Mouse (Mus musculus): ENCODE data around the gene Fkrp.
A peak's percentile ranks its signal among the peaks of the same experiment; 100 is the strongest.

Gene Fkrp

DNA sequence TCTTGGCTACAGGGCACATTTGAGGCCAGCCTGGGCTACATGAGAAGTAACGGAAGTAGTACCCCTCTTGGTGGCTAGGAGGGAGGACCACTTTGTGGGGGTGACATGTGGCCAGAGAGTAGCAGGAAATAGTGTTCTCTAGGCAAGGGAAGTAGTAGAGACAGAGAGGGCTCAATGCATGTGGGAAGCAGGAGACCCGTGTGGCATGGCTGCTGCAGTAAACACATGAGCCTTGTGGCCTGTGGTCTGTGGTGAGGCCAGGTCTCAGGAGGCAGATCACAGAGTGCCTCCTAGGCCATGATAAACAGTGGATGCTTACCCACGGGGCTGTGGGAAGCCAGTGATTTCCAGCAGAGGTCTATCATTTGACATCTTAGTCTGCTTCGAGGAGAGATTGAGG is 10.7 kb upstream of the Fkrp start:
- DNase-seq, result no peak

GRCm38 (mm10) chr7:16826571-16826970 is 10.0 kb upstream of the Fkrp start:
- DNase-seq, result no peak

DNA sequence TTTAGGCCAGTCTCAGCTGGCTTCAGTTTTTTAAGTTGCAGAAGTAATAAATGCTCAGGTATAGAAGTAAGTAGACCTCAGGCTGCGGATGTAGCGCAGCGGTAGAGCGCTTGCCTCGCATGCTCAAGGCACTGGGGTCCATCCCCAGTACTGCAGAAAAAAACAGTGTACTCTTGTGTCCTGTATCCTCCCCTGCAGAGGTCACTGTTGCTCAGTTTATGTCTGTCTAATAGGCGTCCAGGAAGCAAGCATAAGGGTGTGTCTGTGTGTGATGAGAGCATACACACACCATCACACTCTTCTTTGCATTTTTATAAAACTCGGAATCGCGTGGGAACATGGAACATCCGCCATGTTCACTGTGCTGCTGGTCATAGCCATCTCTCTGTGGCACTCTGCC is 9.3 kb upstream of the Fkrp start:
- DNase-seq, result peak in 1 of 2 experiments; percentile 43

- no peak for DNase-seq
Measured at GRCm38 (mm10) chr7:16823734-16824133, 7.2 kb upstream of the Fkrp start.

GRCm38 (mm10) chr7:16821669-16822101 is 5.2 kb upstream of the Fkrp start:
- peak in 1 of 2 experiments; percentile 45 for DNase-seq

DNA sequence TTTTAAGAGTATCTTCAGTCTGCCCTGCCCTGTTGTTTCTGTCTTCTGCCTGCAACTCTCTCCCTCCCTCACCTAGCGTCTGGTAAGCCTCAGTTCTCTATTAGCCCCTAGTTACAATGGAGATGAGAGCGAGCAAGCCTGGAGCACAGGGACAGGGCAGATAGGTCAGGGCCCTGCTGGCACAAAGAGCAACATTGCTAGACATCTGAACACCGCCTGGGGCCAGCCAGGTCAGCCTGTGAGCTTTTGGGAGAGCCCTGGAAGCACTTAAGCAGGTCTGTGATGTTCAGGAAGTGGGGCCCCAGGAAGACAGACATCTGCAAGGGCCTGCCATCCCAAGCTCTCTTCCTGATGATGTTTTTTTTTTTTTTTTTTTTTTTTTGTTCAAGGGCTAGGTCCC is 4.6 kb upstream of the Fkrp start:
- DNase-seq, result no peak

GRCm38 (mm10) chr7:16820271-16820763 is 3.8 kb upstream of the Fkrp start:
- DNase-seq, result no peak

DNA sequence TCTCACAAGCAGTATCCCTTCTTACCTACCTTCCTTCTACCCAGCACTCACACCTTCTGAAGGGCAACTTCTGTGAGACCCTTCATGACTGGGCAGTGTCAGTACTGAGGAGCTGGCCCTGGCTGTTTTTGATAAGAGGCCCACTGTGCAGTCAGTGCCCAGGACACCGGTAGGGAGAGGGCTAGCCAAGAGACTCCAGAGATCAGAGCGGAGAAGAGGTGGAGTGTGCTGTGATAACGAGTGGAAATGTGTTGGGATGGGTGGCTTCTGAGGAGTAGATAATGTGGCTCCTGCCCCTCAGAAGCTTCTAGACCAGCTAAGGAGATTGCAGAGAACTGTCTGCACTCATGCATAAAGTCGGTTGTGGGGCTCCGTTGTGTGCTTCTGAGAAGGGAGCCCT is 3.3 kb upstream of the Fkrp start:
- DNase-seq, result no peak

- DNase-seq, result no peak
Measured at GRCm38 (mm10) chr7:16817693-16818092, 1.2 kb upstream of the Fkrp start.

DNA sequence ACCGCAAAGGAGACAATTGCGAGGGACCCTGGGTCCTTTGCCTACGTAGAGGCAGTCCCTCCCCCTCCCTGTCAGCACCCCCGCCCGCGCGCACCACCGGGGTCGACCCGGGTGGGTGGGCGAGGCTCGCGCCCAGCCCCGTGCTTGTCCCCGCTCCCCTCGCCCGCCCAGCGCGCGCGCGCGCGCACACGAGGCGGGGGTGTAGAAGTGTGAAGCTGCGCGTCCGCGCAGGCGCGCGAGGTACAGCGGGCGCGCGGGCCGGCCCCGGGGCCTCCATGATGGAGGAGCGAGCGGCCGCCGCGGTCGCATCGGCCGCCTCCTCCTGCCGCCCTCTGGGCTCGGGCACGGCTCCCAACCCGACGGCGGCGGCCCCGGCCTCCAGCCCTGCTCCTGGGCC is 456 bp downstream of the Fkrp start:
- peak; percentile 89 to 93 for DNase-seq

GRCm38 (mm10) chr7:16815351-16815941 is 1.1 kb downstream of the Fkrp start, which contains the start of gene Strn4:
TSS of gene Strn4 (plus strand) at chr7:16815889.
- DNase-seq, result peak; percentile 67 to 70

DNA sequence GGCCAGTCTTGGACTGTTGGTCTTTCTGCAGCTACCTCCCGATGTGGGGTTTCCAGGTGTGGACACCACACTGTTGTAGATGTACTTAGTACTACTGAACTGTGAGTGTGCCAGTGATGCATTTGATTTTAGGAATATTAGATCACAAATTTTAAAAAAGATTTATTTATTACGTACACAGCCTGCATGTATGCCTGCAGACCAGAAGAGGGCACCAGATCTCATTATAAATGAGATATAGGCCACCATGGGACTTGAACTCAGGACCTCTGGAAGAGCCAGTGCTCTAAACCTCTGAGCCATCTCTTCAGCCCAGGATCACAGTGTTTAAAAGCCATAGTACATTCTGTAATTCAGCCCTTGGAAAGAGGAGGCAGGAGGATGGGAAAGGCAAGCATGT is 4.0 kb downstream of the Fkrp start:
- no peak for DNase-seq

DNA sequence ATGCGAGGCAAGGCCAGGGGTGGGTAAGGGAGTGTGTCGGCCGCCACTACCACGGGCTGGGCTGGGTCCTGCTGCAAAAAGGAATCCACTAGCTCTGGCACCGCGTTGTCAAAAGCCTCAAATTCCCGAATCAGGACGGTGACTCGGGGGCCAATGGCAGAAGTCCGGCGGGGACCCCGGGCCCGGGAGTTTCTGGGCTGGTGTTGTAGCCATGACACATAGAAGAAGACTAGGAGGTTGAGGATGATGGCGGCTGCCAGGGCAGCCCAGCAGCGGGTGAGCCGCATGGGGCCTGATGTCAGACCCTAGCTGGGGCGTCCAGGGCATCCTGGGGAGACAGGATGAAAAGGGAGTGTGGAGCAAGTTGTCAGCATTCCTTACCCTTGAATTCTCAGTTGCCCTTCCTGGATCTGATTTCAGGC is 4.9 kb downstream of the Fkrp start:
- no peak for DNase-seq

DNA sequence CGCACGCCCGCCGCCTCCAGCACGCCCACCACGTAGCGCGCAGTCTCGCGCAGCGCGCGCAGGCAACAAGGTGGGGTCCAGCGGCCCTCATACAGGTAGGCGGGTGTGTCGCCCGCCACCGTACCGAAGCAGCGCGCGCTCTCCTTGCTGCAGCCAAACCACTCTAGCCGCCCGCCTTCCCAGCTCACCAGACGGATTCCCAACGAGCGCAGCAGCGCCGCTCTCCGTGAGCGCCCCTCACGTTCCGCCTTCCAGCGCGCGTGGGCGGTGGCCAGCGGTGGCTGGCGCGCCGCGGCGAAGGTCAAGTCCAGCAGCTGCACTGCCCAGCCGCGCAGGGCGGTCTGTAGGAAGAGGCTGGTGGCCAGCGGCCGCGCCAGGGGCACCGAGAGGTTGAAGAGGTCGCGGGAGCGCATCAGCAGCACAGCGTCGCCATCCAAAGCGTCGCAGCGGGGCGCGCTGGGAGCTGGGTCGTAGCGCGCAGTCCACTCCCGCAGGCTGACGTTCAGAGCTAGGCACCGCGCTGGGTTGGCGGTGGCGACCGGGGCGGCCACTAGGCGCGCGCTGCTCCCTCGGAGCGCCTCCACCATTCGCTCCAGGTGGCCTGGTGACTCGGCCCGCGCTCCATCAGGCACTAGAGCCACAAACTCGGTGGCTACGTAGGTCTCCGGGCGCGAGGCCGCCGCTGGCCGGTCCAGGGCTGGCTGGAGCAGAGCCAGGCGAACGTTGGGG is 5.4 kb downstream of the Fkrp start:
- peak; percentile 71 to 75 for DNase-seq

- DNase-seq, result no peak
Measured at GRCm38 (mm10) chr7:16810399-16810919, 6.1 kb downstream of the Fkrp start.

DNA sequence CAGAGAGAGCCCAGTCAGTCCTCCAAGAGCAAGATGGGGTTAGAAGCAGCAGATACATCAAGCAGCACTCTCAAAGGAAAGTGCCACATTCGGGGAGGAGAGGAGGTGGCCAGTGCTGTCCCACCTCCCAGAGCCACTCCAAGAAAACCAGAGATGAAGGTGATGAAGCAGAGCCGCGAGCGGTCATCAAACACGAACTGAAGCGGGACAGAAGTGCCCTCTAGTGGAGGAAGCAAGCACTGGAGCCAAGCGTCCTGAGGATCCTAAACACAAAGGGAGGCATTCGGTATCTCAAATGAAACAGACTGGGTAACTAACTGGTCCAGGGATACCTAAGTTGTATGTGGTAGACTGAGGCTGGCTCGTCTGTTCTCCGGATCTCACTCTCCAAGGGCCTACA is 6.8 kb downstream of the Fkrp start:
- peak; percentile 82 to 85 for DNase-seq

DNA sequence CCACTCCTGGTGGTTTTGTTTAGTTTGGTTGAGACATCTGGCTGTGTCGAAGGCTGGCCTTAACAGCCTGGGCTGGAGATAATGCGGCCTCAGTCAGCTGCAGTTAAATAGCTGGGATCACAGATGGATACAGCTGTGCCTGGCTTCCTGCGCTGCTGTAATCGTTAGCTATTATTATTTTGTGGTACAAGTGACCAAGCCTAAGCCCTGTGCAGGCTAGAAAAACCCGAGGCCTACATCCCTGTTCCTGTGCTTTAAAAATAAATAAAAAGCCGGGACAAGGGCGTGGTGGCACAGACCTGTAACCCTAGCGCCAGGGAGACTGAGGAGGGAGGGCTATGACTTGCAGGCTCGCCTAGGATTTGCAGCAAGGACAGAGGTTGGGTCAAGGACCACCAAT is 7.9 kb downstream of the Fkrp start:
- no peak for DNase-seq

- peak; percentile 37 to 42 for DNase-seq
Measured at GRCm38 (mm10) chr7:16807936-16808335, 8.6 kb downstream of the Fkrp start.

GRCm38 (mm10) chr7:16804409-16805028 is 12.0 kb downstream of the Fkrp start:
- peak; percentile 32 to 51 for DNase-seq

DNA sequence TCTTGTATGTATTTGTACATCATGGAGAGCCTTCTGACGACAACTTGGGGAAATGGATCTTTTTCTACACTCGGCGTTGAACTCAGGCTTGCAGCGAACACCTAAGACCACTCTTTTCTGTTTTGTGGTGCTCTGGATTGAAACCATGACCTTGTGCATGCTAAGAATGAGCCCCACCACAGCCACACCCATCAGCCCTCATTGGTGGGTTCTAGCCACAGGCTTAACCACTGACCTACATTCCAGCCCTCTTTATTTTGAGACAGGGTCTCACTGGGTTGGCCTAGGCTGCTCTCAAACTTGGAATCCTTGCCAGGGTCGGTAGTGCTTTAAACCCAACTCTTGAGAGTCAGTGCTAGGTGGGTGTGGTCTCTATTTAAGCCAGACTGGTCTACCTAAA is 21.6 kb downstream of the Fkrp start:
- no peak for DNase-seq

DNA sequence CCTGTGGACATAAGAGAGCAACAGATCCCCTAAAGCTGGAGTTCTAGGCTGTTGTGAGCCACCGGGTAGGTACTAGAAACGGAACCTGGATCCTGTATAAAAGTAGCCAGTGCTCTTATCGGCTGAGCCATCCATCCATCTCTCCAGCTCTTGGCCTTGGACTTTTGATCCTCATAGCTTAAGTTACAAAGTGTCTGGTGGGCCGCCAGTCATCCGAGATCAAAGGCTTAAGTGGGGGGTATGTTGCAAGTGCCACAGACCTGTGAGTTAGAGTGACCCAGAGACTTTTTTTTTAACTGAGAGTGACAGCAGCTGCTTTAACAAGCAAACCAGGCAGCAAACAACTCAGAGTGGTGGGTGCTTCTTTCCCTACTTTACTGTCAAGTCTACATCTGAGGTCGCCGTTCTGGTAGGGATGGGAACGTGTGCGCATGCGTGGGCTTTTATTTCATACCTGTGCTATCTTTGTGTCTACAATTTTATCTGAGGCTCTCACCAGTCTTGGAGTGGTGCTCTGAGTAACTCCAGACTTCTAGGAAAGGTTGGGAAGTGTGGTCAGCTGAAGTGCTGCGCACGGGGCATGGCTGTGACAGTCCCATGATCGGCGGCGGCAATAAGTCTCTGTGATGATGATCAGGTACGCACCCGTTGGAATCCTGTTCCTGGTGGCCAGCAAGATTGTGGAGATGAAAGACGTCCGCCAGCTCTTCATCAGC is 23.4 kb downstream of the Fkrp start:
- DNase-seq, result no peak

DNA sequence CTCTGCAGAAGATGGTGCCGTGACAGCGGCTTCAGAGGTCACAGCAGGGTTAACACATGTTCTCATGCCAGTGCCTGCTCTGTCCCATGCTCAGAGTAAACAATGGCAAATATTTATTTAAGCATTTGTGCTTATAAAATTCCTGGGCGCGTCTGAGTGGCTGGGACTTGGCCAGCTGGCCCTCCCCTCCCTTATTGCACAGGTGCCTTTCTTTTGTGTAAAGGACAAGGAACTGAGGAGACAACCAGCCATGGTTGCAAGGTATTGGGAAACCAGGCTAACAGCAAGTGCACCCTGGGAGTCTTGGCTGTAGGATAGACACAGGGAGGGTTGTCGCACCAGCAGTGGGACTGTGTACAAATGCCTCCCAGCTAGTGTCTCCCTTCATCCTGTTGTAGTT is 24.2 kb downstream of the Fkrp start:
- no peak for DNase-seq

GRCm38 (mm10) chr7:16785541-16786083 is 30.9 kb downstream of the Fkrp start:
- DNase-seq, result no peak
